Mouse (Mus musculus) liver, postnatal 0 days (tissue): ENCODE data around the gene Olfr1380.
"Not testable (repeated sequence)": the region's sequence is repeated elsewhere in the genome, so short reads cannot be mapped to it uniquely, and the experiment has no call there.

Source experiments
- CTCF ChIP-seq: sonication (generic); IDR thresholded peaks from 2 replicates; pipeline ENCODE4 v1.5.1; 2016; ENCODE audit warnings: antibody characterized with exemption, low read depth
- EP300 ChIP-seq: IDR thresholded peaks from 2 replicates; pipeline ENCODE4 v1.6.1; 2016; ENCODE audit warnings: antibody characterized with exemption, low read depth, mild to moderate bottlenecking

- not testable (repeated sequence) for TF ChIP-seq CTCF, EP300
These were observed 52.5 kb downstream of the Olfr1380 start, which contains the start of gene Flt4 for GRCm38 (mm10) chr11:49608938-49609867.
